In the genomic region with DNA sequence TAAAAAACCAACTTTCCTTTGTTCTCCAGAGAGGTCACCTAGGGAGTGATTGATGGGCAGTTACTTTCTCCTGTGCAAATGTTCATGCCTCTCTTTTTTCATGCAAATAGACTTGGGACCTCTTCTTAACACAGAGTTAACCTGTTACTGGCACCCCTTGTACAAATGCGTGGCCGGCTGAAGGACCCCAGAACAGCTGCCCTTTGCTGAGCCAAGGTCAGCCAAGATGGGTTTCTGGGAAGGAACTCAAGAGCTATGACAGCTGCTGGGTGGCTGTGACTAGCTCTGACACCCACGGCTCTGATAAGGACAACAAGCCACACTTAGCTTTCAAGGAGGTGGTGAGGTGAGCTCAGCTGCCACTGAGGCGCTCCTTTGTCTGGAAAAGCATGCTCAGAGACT, we compare ENCODE assay signal across 11 mouse cellular contexts.
DNase-seq lines count a peak whose midpoint lies in the region; ATAC-seq lines count a peak whose summit lies in the region.
"Had no signal": no experiment of that assay in that cellular context is flagged by ENCODE, and none has a peak within 500 bp of the region (broad histone marks: within the 10 kb centered on the region; RNA-seq: fewer than 3 reads in every experiment).

No protein-coding gene starts in this region.

- no peak overlapping the region for H3K4me3 ChIP-seq in neural tube, embryonic 11.5 days (ENCODE audit: low read depth, low read length)
- no peak overlapping the region for H3K4me3 ChIP-seq in liver, embryonic 11.5 days (ENCODE audit: low read depth, low read length)

- no peak overlapping the region for H3K27ac ChIP-seq in neural tube, embryonic 11.5 days (ENCODE audit: low read depth, low read length)
- H3K27ac ChIP-seq in liver, embryonic 11.5 days (ENCODE audit: low read depth, low read length) = no peak overlapping the region

- peaks cover 13% of the 10 kb centered on the region for H3K4me1 ChIP-seq in neural tube, embryonic 11.5 days (ENCODE audit: control insufficient read depth, insufficient read depth, low read length)
- H3K4me1 ChIP-seq in liver, embryonic 11.5 days (replicated peaks; ENCODE audit: control insufficient read depth, insufficient read depth, low read length) = no peaks in the 10 kb centered on the region

- no peak overlapping the region for H3K4me2 ChIP-seq in neural tube, embryonic 11.5 days (ENCODE audit: low read depth)
- no peak overlapping the region for H3K4me2 ChIP-seq in liver, embryonic 11.5 days

- intact Hi-C loops in heart, postnatal 25 days (cut with DNase I) = loop anchor here (10.0 kb wide), 1 partner anchor 587 kb away; no protein-coding TSS in a partner anchor

- DNase-seq in heart, adult 11 months = peak; percentile 94
- DNase-seq in heart, postnatal 25 days (ENCODE audit: low spot score) = no peak
- DNase-seq in heart, adult 18-20 months = peak; percentile 52 to 65
- DNase-seq in heart, postnatal 4 days = peak; percentile 45
- DNase-seq in neural tube, embryonic 11.5 days (ENCODE audit: low spot score) = peak; percentile 45
- DNase-seq in gastrocnemius, postnatal 4 days (ENCODE audit: low spot score in 2 of 2) = no peak
- no peak for DNase-seq in kidney, postnatal 14 days
- DNase-seq in liver, embryonic 11.5 days (ENCODE audit: low spot score) = no peak
- DNase-seq: kidney, postnatal 4 days; left cerebral cortex, postnatal 4 days; lung, adult 2 months had no signal

- 9% methylated on average over 4 of the region's 4 CpGs for WGBS in neural tube, embryonic 11.5 days
- 22% methylated on average over 4 of the region's 4 CpGs for WGBS in liver, embryonic 11.5 days

- H3K36me3 ChIP-seq in neural tube, embryonic 11.5 days (ENCODE audit: control insufficient read depth, insufficient read depth, low read length) = no peaks in the 10 kb centered on the region
- H3K36me3 ChIP-seq in liver, embryonic 11.5 days (ENCODE audit: control insufficient read depth, insufficient read depth, low read length) = no peaks in the 10 kb centered on the region

- peak; percentile 56; the same call in 1 of the 2 replicates for ATAC-seq in neural tube, embryonic 11.5 days (ENCODE audit: insufficient read depth, low FRiP score, low TSS enrichment)
- no peak for ATAC-seq in liver, embryonic 11.5 days (replicated peaks; ENCODE audit: low FRiP score)

- peaks cover 2% of the 10 kb centered on the region; the same call in 1 of the 2 replicates for H3K27me3 ChIP-seq in neural tube, embryonic 11.5 days (ENCODE audit: control insufficient read depth, insufficient read depth, low read length)
- H3K27me3 ChIP-seq in liver, embryonic 11.5 days (replicated peaks; ENCODE audit: control insufficient read depth, insufficient read depth, low read length) = peaks cover 2% of the 10 kb centered on the region; the same call in 1 of the 2 replicates

- H3K9me3 ChIP-seq in neural tube, embryonic 11.5 days (ENCODE audit: control insufficient read depth, low read length) = no peaks in the 10 kb centered on the region
- H3K9me3 ChIP-seq in liver, embryonic 11.5 days (ENCODE audit: control insufficient read depth, low read length) = no peaks in the 10 kb centered on the region

- H3K9ac ChIP-seq in neural tube, embryonic 11.5 days (ENCODE audit: low read length) = no peak overlapping the region
- no peak overlapping the region for H3K9ac ChIP-seq in liver, embryonic 11.5 days (ENCODE audit: low read depth, low read length)

Comparison
In these comparisons a context has a peak if more than half of its experiments do, and no peak if none do; other contexts are left out.
1. DNase-seq: peak in heart, adult 11 months (single experiment), heart, adult 18-20 months (2 of 2), heart, postnatal 4 days (single experiment) and neural tube, embryonic 11.5 days (single experiment); none in heart, postnatal 25 days (single experiment), gastrocnemius, postnatal 4 days (0 of 2), kidney, postnatal 14 days (single experiment) and liver, embryonic 11.5 days (single experiment).